Mouse (Mus musculus): ENCODE measurements around the gene Fam57a. TPM values are rescaled to one million over a fixed set of nuclear protein-coding genes. Genes with fewer than 3 reads are reported as not detected.
"Not testable (repeated sequence)": the region's sequence is repeated elsewhere in the genome, so short reads cannot be mapped to it uniquely, and the experiment has no call there.

Gene Fam57a
- polyA plus RNA-seq, 1 experiment from 2014 or later: 22.8 TPM

- Histone ChIP-seq H3K36me3 (no peaks in the 10 kb centered on the region), H3K9ac (no peak overlapping the region), H3K4me1 (no peaks in the 10 kb centered on the region), H3K9me3 (no peaks in the 10 kb centered on the region), H3K27me3 (replicated peaks) (no peaks in the 10 kb centered on the region), H3K4me2 (no peak overlapping the region), H3K4me3 (no peak overlapping the region), H3K27ac (replicated peaks) (no peak overlapping the region)
- WGBS: 77% methylated on average over 6 of the region's 6 CpGs
- ATAC-seq (ENCODE audit: extremely low read depth, insufficient number of reproducible peaks, low FRiP score, low TSS enrichment): no peak
Measured at GRCm38 (mm10) chr11:76186908-76187307, 7.4 kb downstream of the Fam57a start.

DNA sequence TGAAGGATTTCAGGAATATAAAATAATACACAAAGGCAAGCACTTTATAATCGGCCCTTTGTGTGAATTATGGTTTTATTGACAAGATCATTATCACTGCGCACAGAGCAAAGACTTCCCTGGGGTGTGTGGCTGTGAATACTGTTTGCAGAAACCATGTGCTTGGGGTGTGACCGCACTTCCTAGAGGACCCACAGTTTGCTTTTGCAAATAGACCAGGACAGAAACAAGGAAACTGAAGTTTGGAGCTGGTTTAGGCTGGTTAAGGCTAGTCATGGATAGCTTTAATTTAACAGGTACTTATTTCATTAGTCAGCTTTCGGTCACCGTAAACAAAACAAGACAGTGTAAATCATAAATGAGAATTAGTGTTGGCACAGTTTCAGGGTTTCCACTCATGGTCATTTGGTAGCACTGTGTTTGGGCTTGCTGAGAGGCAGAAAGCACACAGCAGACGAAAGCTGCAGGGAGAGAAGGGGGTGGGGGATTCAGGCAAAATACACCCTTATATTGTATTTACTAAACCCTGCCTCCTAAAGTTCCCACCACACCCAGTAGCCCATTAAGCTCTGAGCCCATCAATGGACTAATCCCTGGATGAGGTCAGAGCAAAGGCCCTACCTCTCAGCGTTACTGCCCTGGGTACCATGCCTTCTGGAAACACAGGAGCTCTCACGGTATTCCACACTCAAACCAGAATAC, 17.0 kb downstream of the Fam57a start:
- no peak for ATAC-seq (ENCODE audit: extremely low read depth, insufficient number of reproducible peaks, low FRiP score, low TSS enrichment)
- peaks cover 14% of the 10 kb centered on the region for H3K4me1 ChIP-seq
- H3K27me3 ChIP-seq (replicated peaks): 0 out of 2 replicates have a peak, but pooled peaks cover 3% of the 10 kb centered on the region
- 64% methylated on average over 8 of the region's 8 CpGs for WGBS
- H3K36me3 ChIP-seq: no peaks in the 10 kb centered on the region
- 0 out of 2 replicates have a peak overlapping the region, but pooled peaks have one; percentile 29 for H3K4me2 ChIP-seq
- no peak overlapping the region for H3K4me3 ChIP-seq
- no peak overlapping the region for H3K9ac ChIP-seq
- no peak overlapping the region for H3K27ac ChIP-seq (replicated peaks)
- H3K9me3 ChIP-seq: no peaks in the 10 kb centered on the region

DNA sequence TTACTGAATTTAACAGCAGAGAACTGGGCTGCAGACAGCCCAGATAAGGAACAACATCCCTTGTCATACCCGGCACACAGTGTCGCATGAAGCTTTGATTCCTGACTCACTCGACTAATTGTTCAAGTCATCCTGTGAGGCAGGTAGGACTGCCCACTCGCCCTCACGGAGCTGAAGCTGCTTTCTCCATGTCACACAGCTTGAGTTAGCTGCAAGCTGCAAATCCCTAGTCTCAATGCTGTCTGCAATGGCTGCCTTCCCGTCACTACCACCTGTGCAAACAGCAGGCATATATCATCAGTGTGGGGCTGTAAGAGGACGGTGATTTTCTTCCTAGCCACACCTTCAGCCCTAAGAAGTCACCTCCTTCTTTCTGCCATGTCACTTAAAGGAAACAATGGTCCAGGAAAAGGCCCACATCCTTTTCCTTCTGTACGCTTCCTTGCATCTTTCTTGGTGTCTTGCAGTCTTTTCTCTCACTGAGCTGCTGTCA, 17.6 kb downstream of the Fam57a start:
- 0 out of 2 replicates have a peak, but pooled peaks cover 3% of the 10 kb centered on the region for H3K27me3 ChIP-seq (replicated peaks)
- no peaks in the 10 kb centered on the region for H3K9me3 ChIP-seq
- no peaks in the 10 kb centered on the region for H3K36me3 ChIP-seq
- H3K27ac ChIP-seq (replicated peaks): no peak overlapping the region
- H3K4me1 ChIP-seq: peaks cover 15% of the 10 kb centered on the region
- no peak overlapping the region for H3K4me3 ChIP-seq
- no peak for ATAC-seq (ENCODE audit: extremely low read depth, insufficient number of reproducible peaks, low FRiP score, low TSS enrichment)
- 42% methylated on average over 8 of the region's 8 CpGs for WGBS
- H3K9ac ChIP-seq: no peak overlapping the region
- H3K4me2 ChIP-seq: 0 out of 2 replicates have a peak overlapping the region, but pooled peaks have one; percentile 29

DNA sequence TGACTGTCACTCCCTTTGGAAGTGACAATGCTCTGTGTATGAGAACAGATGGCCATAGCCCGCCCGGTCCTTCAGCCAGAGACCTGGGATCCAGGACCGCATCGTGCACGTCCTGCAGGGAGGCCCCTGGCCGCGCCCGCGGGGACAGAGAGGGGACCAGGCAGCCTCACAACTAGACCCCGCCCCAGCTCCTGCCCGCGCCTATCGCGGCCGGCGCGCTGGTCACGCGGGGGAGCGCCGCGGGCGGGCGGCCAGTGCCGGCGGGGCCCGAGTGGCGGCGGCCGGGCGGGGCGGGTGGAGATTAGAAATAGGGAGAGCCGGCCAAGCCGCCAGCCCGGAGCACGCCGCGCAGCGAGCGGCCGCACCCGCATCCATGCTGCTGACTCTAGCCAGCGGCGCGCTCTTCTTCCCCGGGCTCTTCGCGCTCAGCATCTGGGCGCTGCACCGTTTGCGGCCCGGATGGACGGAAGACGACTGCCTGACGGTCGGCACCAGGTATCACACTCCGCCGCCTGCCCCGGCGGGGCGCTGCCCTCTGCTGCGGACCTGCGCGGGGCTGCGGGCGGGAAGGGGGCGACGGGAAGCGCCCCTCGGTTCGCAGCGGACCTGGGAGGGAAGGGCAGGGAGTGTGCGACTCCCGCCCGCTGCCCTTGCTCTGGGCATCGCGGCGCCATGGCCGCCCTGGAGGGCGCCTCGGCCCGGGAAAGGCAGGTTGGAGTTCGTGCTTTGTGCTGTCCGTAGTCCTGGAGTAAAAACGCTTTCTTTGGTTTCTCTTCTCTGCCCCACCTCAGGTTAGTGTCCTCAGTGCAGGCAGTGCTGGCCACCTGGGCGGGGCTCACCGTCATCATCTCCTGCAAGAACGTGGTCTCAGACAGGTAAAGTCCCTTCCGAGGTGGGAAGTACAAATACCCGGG, 22.5 kb downstream of the Fam57a start:
- peak overlapping the region; percentile 96 for H3K4me2 ChIP-seq
- peaks cover 7% of the 10 kb centered on the region; the same call in 1 of the 2 replicates for H3K27me3 ChIP-seq (replicated peaks)
- peak overlapping the region; percentile 71 for H3K27ac ChIP-seq (replicated peaks)
- H3K4me1 ChIP-seq: peaks cover 13% of the 10 kb centered on the region
- H3K9ac ChIP-seq: peak overlapping the region; percentile 93
- H3K4me3 ChIP-seq: peak overlapping the region; percentile 80
- under 1% methylated on average over 86 of the region's 90 CpGs for WGBS
- H3K9me3 ChIP-seq: no peaks in the 10 kb centered on the region
- peaks cover 24% of the 10 kb centered on the region for H3K36me3 ChIP-seq
- ATAC-seq (ENCODE audit: extremely low read depth, insufficient number of reproducible peaks, low FRiP score, low TSS enrichment): peak; percentile 96

- Histone ChIP-seq H3K4me2 (no peak overlapping the region), H3K36me3 (peaks cover 69% of the 10 kb centered on the region), H3K27ac (replicated peaks) (no peak overlapping the region), H3K9me3 (no peaks in the 10 kb centered on the region), H3K4me1 (peaks cover 10% of the 10 kb centered on the region), H3K27me3 (replicated peaks) (peaks cover 5% of the 10 kb centered on the region; the same call in 1 of the 2 replicates), H3K4me3 (no peak overlapping the region), H3K9ac (no peak overlapping the region)
- no peak for ATAC-seq (ENCODE audit: extremely low read depth, insufficient number of reproducible peaks, low FRiP score, low TSS enrichment)
- WGBS: 77% methylated on average over 5 of the region's 5 CpGs
Measured at GRCm38 (mm10) chr11:76206793-76207192, 27.3 kb downstream of the Fam57a start.

- peaks cover 83% of the 10 kb centered on the region for H3K36me3 ChIP-seq
- WGBS: 80% methylated on average over 13 of the region's 13 CpGs
Measured at GRCm38 (mm10) chr11:76210228-76210985, 30.9 kb downstream of the Fam57a start.

GRCm38 (mm10) chr11:76211595-76211994, 32.1 kb downstream of the Fam57a start:
- not testable (repeated sequence) for H3K27ac ChIP-seq (replicated peaks); H3K9ac ChIP-seq; ATAC-seq (ENCODE audit: extremely low read depth, insufficient number of reproducible peaks, low FRiP score, low TSS enrichment); H3K4me3 ChIP-seq; H3K4me2 ChIP-seq; H3K27me3 ChIP-seq (replicated peaks); H3K9me3 ChIP-seq
- WGBS: 87% methylated on average over 5 of the region's 6 CpGs
- peaks cover 14% of the 10 kb centered on the region for H3K4me1 ChIP-seq
- peaks cover 72% of the 10 kb centered on the region for H3K36me3 ChIP-seq

More at GRCm38 (mm10) chr11:76210228-76210985, 30.9 kb downstream of the Fam57a start:
- Histone ChIP-seq H3K27ac (replicated peaks) (no peak overlapping the region), H3K9me3 (no peaks in the 10 kb centered on the region), H3K4me3 (no peak overlapping the region), H3K4me2 (no peak overlapping the region), H3K4me1 (peaks cover 3% of the 10 kb centered on the region; the same call in 1 of the 2 replicates), H3K27me3 (replicated peaks) (no peaks in the 10 kb centered on the region), H3K9ac (no peak overlapping the region)
- ATAC-seq (ENCODE audit: extremely low read depth, insufficient number of reproducible peaks, low FRiP score, low TSS enrichment): no peak

DNA sequence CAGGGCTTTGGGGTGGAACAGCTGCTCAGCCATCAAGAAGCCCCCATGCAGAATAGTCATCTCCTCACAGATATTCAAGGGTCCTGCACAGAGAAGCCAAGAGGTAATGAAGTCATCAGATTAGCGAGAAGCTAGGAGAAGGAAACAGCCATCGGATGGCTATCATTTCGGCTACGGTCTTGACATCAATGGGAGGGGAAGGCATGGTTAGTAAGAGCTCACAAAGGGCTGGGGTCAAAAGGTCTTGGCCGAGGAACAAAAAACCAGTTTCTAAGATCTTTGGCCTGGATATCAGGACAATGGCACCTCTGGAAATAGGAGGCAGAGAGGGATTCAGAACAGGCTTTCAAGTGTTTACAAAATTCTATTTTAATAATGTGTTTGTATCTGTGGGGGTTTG, 34.4 kb downstream of the Fam57a start:
- Histone ChIP-seq H3K27me3 (replicated peaks) (no peaks in the 10 kb centered on the region), H3K9ac (no peak overlapping the region), H3K36me3 (peaks cover 53% of the 10 kb centered on the region), H3K4me3 (no peak overlapping the region), H3K4me2 (no peak overlapping the region), H3K9me3 (no peaks in the 10 kb centered on the region), H3K27ac (replicated peaks) (no peak overlapping the region), H3K4me1 (peaks cover 22% of the 10 kb centered on the region)
- no peak for ATAC-seq (ENCODE audit: extremely low read depth, insufficient number of reproducible peaks, low FRiP score, low TSS enrichment)
- 86% methylated on average over 5 of the region's 5 CpGs for WGBS

GRCm38 (mm10) chr11:76215011-76215410, 35.5 kb downstream of the Fam57a start:
- H3K4me2 ChIP-seq: no peak overlapping the region
- ATAC-seq (ENCODE audit: extremely low read depth, insufficient number of reproducible peaks, low FRiP score, low TSS enrichment): no peak
- peaks cover 22% of the 10 kb centered on the region for H3K4me1 ChIP-seq
- no peak overlapping the region for H3K4me3 ChIP-seq
- WGBS: 93% methylated on average over 2 of the region's 2 CpGs
- no peak overlapping the region for H3K9ac ChIP-seq
- no peaks in the 10 kb centered on the region for H3K27me3 ChIP-seq (replicated peaks)
- no peak overlapping the region for H3K27ac ChIP-seq (replicated peaks)
- peaks cover 51% of the 10 kb centered on the region for H3K36me3 ChIP-seq
- H3K9me3 ChIP-seq: no peaks in the 10 kb centered on the region

DNA sequence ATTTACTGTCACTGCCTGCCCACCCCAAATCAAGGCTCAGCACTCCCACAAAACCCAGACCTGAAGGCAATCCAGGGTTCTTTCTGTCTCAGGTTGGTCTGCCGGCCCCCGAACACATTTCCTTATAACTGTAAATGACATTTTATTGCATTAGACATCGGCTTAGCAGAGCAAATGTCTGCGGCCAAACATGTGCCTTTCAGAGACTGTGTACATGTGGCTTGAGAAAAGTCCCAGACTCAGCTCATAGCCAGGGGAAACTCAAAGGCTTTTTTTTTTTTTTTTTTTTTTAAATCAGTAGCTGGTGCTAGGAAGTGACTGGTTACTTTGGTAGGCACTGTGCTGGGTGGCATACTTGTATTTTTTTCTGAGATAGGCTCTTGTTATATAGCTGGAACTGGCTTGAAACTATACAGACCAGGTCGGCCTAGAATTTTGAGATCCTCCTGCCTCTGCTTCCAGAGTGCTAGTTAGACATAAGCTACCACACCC, 36.6 kb downstream of the Fam57a start:
- H3K9ac ChIP-seq: peak overlapping the region; percentile 93
- H3K4me3 ChIP-seq: peak overlapping the region; percentile 77
- no peak for ATAC-seq (ENCODE audit: extremely low read depth, insufficient number of reproducible peaks, low FRiP score, low TSS enrichment)
- no peaks in the 10 kb centered on the region for H3K27me3 ChIP-seq (replicated peaks)
- peaks cover 51% of the 10 kb centered on the region for H3K36me3 ChIP-seq
- 88% methylated on average over 5 of the region's 5 CpGs for WGBS
- no peaks in the 10 kb centered on the region for H3K9me3 ChIP-seq
- peaks cover 20% of the 10 kb centered on the region for H3K4me1 ChIP-seq
- H3K27ac ChIP-seq (replicated peaks): peak overlapping the region; percentile 88; the same call in 1 of the 2 replicates
- peak overlapping the region; percentile 78 for H3K4me2 ChIP-seq

Data from heart, embryonic 13.5 days (tissue).